Mouse (Mus musculus) olfactory bulb, adult 2 months (tissue): Measurements from ENCODE around the gene Ptprf. TPM values are rescaled to one million over a fixed set of nuclear protein-coding genes. Genes with fewer than 3 reads are reported as not detected.

ENCODE experiments used
- H3K27ac ChIP-seq: fragments of 200-500 bp; 2 replicates; pipeline ENCODE4 v1.5.1; 2012; ENCODE audit warnings: low read depth, low read length; ENCODE audit not compliant: insufficient read depth
- H3K4me1 ChIP-seq: fragments of 200-500 bp; 2 replicates; pipeline ENCODE4 v1.6.1; 2012; ENCODE audit warnings: low read length; ENCODE audit not compliant: control insufficient read depth, insufficient read depth
- H3K4me3 ChIP-seq: fragments of 200-500 bp; 2 replicates; pipeline ENCODE4 v1.5.1; 2012; ENCODE audit warnings: mild to moderate bottlenecking, low read depth, low read length, moderate library complexity; ENCODE audit not compliant: insufficient read depth
- CTCF ChIP-seq: fragments of 200-500 bp; IDR thresholded peaks from 2 replicates; pipeline ENCODE4 v1.5.1; 2012; ENCODE audit warnings: low read depth, mild to moderate bottlenecking, low read length, moderate library complexity; ENCODE audit not compliant: insufficient read depth
- POLR2A ChIP-seq: fragments of 200-500 bp; IDR thresholded peaks from 2 replicates; pipeline ENCODE4 v1.6.1; 2012; ENCODE audit warnings: mild to moderate bottlenecking, low read depth, low read length, moderate library complexity; ENCODE audit not compliant: insufficient read depth
- WGBS: fragments of 180-500 bp; shearing (Covaris S2); methylation state at CpG from one replicate; pipeline ENCODE4 v1.1.7; 2018; 5-methylcytosine and 5-hydroxymethylcytosine counted together
- polyA plus RNA-seq: library from polyadenylated mRNA; stranded (reverse); fragments of >200 nt; gene quantifications from 2 replicates; pipeline ENCODE4 v1.2.4, GENCODE M21; 2012; ENCODE audit warnings: low replicate concordance; ENCODE audit not compliant: missing spikeins, insufficient read depth, insufficient read length

Gene Ptprf
- not detected in 2 replicates for polyA plus RNA-seq

DNA sequence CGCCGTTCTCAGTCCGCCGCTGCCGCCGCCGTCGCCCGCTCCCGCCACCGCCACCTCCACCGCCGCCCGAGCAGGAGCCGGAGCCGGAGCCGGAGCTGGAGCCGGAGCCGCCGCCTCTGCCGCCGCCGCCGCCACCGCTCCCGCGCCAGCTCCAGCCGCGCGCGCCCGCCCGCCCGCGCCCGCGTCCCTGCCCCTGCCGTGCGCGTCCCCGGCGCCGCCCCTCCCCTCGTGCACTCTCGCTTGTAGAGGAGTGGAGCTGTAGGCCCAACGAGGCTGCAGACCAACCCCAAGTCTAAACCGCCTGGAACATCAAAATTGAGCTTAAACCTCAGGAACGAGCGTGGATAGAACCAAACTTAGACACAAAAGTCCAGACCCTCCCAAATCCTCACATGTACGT, at the start of gene Ptprf:
TSS of gene Ptprf (minus strand) at position 175 of the 400 bp plus-strand sequence.
- Histone ChIP-seq H3K4me1 (peaks cover 22% of the 10 kb centered on the region), H3K4me3 (peak within 1 kb of the TSS; percentile 61), H3K27ac (no peak within 1 kb of the TSS)
- TF ChIP-seq CTCF (no peak), POLR2A (no peak)
- WGBS = 8% methylated on average over 49 of the region's 50 CpGs

DNA sequence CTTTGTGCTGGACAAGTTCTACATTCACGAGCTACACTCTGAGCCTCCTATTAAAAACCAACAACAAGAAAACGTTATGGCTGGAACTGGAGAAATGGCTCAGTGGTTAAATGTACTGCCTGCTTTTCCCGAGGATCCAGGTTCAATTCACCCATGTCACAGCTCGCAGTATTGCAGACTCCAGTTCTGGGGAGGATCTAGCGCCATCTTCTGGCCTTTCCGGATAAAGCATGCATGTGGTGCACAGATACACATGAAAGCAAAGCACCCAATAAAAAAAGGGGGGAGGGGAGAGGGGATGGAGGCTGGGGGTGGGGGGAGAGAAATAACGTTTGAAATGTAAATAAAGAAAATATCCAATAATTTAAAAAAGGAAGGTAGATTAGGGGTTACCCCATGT, 45.5 kb upstream of the Ptprf start:
- WGBS = 18% methylated on average over 7 of the region's 7 CpGs
- TF ChIP-seq POLR2A (no peak), CTCF (no peak)
- Histone ChIP-seq H3K27ac (no peak overlapping the region), H3K4me3 (no peak overlapping the region), H3K4me1 (no peaks in the 10 kb centered on the region)

DNA sequence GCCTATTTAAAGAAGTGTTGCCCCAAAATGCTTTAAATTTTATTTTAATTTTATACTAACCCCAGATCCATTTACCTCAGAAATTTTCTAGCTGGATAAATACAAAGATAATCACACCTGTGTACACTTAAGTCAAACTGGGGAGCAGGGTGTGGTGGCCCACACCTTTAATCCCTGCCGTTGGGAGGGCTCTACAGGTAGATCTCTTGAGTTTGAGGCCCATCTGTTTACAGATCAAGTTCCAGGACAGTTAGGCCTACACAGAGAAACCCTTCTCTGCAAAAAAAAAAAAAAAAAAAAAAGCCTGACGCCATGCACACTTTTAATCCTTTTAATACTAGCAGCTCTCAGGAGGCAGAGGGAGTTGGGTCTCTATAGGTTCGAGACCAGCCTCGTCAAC, 44.8 kb upstream of the Ptprf start:
- no peaks in the 10 kb centered on the region for H3K4me1 ChIP-seq
- TF ChIP-seq CTCF = no peak
- H3K27ac ChIP-seq = no peak overlapping the region
- no peak overlapping the region for H3K4me3 ChIP-seq
- 92% methylated on average over 4 of the region's 4 CpGs for whole genome bisulfite sequencing

DNA sequence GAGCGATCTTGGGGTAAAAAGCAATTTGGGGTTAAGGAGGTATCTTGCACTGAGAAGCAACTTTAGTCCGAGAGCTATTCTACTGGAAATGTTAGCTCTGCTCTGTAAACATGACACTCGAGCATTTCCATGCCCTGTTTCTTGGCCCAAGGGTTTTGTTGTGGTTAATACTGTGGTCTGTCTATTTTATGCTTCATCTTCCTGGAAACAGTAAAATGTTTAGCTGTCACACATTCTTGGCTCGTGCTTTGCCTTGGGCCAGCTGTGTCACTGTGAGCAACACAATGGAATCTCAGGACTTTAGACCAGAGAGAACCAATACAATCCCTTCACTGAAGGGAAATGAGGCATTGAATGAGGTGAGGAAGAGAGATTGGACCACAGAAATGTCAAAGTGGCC, 40.6 kb upstream of the Ptprf start:
- WGBS = 58% methylated on average over 4 of the region's 4 CpGs
- no peak overlapping the region for H3K4me3 ChIP-seq
- H3K4me1 ChIP-seq = no peaks in the 10 kb centered on the region
- no peak overlapping the region for H3K27ac ChIP-seq
- no peak for TF ChIP-seq CTCF
- TF ChIP-seq POLR2A = no peak

GRCm38 (mm10) chr4:118326476-118326875, 35.3 kb upstream of the Ptprf start:
- WGBS = 83% methylated on average over 7 of the region's 7 CpGs
- Histone ChIP-seq H3K4me1 (no peaks in the 10 kb centered on the region), H3K27ac (no peak overlapping the region), H3K4me3 (no peak overlapping the region)
- TF ChIP-seq POLR2A (no peak), CTCF (no peak)

DNA sequence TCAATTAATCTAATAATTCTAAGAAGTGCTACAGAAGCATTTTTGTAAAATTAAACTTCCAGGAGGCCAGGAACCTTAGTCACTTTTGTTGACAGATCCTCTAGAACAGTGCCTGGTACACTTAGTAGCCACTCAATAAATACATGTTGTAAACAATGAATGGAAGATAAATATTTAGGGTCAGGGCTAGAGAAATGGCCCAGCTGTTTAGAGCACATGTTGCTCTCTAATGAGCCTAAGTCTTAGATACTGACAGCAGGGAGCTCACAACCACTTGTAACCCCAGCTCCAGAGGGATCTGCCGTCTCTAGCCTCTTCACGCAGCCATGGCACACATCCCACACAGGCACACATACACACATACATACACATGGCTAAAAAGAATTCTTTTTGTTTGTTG, 29.4 kb upstream of the Ptprf start:
- Histone ChIP-seq H3K27ac (no peak overlapping the region), H3K4me3 (no peak overlapping the region), H3K4me1 (no peaks in the 10 kb centered on the region)
- TF ChIP-seq CTCF (no peak), POLR2A (no peak)
- WGBS = 77% methylated on average over 2 of the region's 2 CpGs

- TF ChIP-seq CTCF (no peak), POLR2A (no peak)
- H3K4me1 ChIP-seq = no peaks in the 10 kb centered on the region
- 39% methylated on average over 8 of the region's 8 CpGs for WGBS
Measured at GRCm38 (mm10) chr4:118319706-118320344, 28.6 kb upstream of the Ptprf start.

DNA sequence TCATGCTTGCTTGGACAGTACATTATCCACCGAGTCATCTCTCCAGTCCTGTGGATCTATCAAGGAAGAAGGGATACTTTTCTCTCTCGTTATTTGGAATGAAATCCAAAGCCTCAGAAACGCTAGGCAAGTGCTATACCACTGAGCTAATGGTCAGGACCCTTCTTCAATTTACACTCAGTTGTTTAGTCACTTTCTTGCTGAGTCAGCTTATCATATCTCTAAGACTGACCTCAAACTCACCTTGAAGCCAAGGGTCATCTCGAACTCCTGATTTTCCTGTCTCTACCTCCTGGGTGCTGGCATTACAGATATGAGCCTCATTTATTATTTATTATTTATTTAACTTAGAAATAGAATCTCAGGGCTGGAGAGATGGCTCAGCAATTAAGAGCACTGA, 25.5 kb upstream of the Ptprf start:
- TF ChIP-seq CTCF (no peak), POLR2A (no peak)
- 86% methylated on average over 4 of the region's 4 CpGs for WGBS
- no peaks in the 10 kb centered on the region for H3K4me1 ChIP-seq
- H3K27ac ChIP-seq = no peak overlapping the region
- H3K4me3 ChIP-seq = no peak overlapping the region

More at GRCm38 (mm10) chr4:118319706-118320344, 28.6 kb upstream of the Ptprf start:
- Histone ChIP-seq H3K27ac (no peak overlapping the region), H3K4me3 (no peak overlapping the region)

DNA sequence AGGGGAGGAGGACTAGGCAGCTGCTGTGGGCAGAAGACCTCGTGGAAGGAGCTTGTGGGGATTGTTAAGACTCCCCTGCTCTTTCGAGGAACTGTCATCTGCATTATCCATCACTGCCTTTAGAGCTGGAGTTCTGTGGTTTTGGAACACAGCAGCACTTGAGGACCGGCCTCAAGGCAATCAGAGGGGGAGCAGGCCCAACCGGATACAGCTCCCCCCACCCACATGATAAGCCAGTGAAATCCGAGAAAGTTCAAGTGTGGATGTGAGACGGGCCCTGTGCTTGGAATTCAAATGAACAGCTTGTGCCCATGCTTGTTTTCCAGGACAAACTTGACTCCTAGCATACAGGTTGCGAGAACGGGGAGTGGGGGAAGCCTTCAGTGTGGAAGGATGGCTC, 24.1 kb upstream of the Ptprf start:
- 75% methylated on average over 8 of the region's 8 CpGs for WGBS
- Histone ChIP-seq H3K27ac (no peak overlapping the region), H3K4me1 (no peaks in the 10 kb centered on the region), H3K4me3 (no peak overlapping the region)
- TF ChIP-seq POLR2A = no peak
- TF ChIP-seq CTCF = no peak
